In genomic region chr11:86581250-86581753, GRCm38 (mm10) we compare ENCODE assay signal across 8 mouse cellular contexts. TPM values are rescaled to one million over a fixed set of nuclear protein-coding genes. Genes with fewer than 3 reads are reported as not detected.
A peak's percentile ranks its signal among the peaks of the same experiment; 100 is the strongest.
DNase-seq lines count a peak whose midpoint lies in the region; ATAC-seq lines count a peak whose summit lies in the region.

No protein-coding gene starts in this region.

- ATAC-seq in embryonic facial prominence, embryonic 11.5 days (replicated peaks; ENCODE audit: insufficient number of reproducible peaks, low FRiP score, low TSS enrichment, low read depth), result peak; percentile 66; the same call in 1 of the 2 replicates
- peak; percentile 54 to 66 for ATAC-seq in hematopoietic stem cell, adult 5-6 weeks (replicated peaks in 1 of 2; ENCODE audit: insufficient read depth in 1 of 2, low FRiP score in 2 of 2, low TSS enrichment in 1 of 2, low read depth in 1 of 2, poor library complexity in 2 of 2, severe bottlenecking in 2 of 2)
- ATAC-seq in liver, embryonic 16.5 days (ENCODE audit: low read depth), result peak; percentile 70
- ATAC-seq in stomach, embryonic 14.5 days (ENCODE audit: insufficient number of reproducible peaks, insufficient read depth, low FRiP score, low read depth), result peak; percentile 15; the same call in 1 of the 2 replicates

- H3K36me3 ChIP-seq in embryonic facial prominence, embryonic 11.5 days (replicated peaks; ENCODE audit: control insufficient read depth, insufficient read depth, low read depth, low read length), result no peaks in the 10 kb centered on the region
- no peaks in the 10 kb centered on the region; the same call in 1 of the 2 replicates for H3K36me3 ChIP-seq in liver, embryonic 16.5 days (ENCODE audit: control insufficient read depth, insufficient read depth)
- H3K36me3 ChIP-seq in stomach, embryonic 14.5 days (ENCODE audit: control insufficient read depth, insufficient read depth, low read length), result no peaks in the 10 kb centered on the region

- peak; percentile 48 for DNase-seq in embryo, embryonic 10 days (ENCODE audit: low spot score)
- DNase-seq in embryo, embryonic 9.5 days (ENCODE audit: extremely low spot score), result no peak
- DNase-seq in embryonic facial prominence, embryonic 11.5 days (ENCODE audit: low spot score), result peak; percentile 65
- DNase-seq in right cerebral cortex, adult 2 months (ENCODE audit: low spot score in 2 of 2), result no peak
- no peak for DNase-seq in layer of hippocampus, adult 9-10 months (ENCODE audit: low spot score)

- no peaks in the 10 kb centered on the region for H3K27me3 ChIP-seq in embryonic facial prominence, embryonic 11.5 days (ENCODE audit: control insufficient read depth, insufficient read depth, low read length)
- no peaks in the 10 kb centered on the region for H3K27me3 ChIP-seq in liver, embryonic 16.5 days (ENCODE audit: control insufficient read depth, insufficient read depth, low read depth, low read length)
- no peaks in the 10 kb centered on the region for H3K27me3 ChIP-seq in stomach, embryonic 14.5 days (ENCODE audit: control insufficient read depth, insufficient read depth, low read length)

- 27% methylated on average over 11 of the region's 11 CpGs for WGBS in embryonic facial prominence, embryonic 11.5 days
- WGBS in liver, embryonic 16.5 days (ENCODE audit: insufficient replicate concordance), result 3% methylated on average over 11 of the region's 11 CpGs
- 43% methylated on average over 11 of the region's 11 CpGs for WGBS in stomach, embryonic 14.5 days

- no peak overlapping the region for H3K4me2 ChIP-seq in embryonic facial prominence, embryonic 11.5 days (ENCODE audit: low read depth, low read length)
- peak overlapping the region; percentile 73 for H3K4me2 ChIP-seq in liver, embryonic 16.5 days (ENCODE audit: low read depth, low read length)
- peak overlapping the region; percentile 18; the same call in 1 of the 2 replicates for H3K4me2 ChIP-seq in stomach, embryonic 14.5 days (replicated peaks; ENCODE audit: low read depth, low read length)

- no peak overlapping the region for H3K4me3 ChIP-seq in embryonic facial prominence, embryonic 11.5 days (ENCODE audit: low read depth, low read length)
- peak overlapping the region; percentile 60 for H3K4me3 ChIP-seq in liver, embryonic 16.5 days (ENCODE audit: low read depth, low read length)
- no peak overlapping the region for H3K4me3 ChIP-seq in stomach, embryonic 14.5 days (ENCODE audit: low read depth, low read length)

- no peaks in the 10 kb centered on the region for H3K9me3 ChIP-seq in embryonic facial prominence, embryonic 11.5 days (replicated peaks; ENCODE audit: control insufficient read depth, low read length)
- H3K9me3 ChIP-seq in liver, embryonic 16.5 days (replicated peaks; ENCODE audit: control insufficient read depth, low read length), result no peaks in the 10 kb centered on the region
- no peaks in the 10 kb centered on the region for H3K9me3 ChIP-seq in stomach, embryonic 14.5 days (ENCODE audit: control insufficient read depth, low read depth, low read length)

- peaks cover 3% of the 10 kb centered on the region; the same call in 1 of the 2 replicates for H3K4me1 ChIP-seq in embryonic facial prominence, embryonic 11.5 days (ENCODE audit: control insufficient read depth, insufficient read depth, low read length)
- peaks cover 46% of the 10 kb centered on the region for H3K4me1 ChIP-seq in liver, embryonic 16.5 days (ENCODE audit: control insufficient read depth, low read depth, low read length)
- peaks cover 28% of the 10 kb centered on the region for H3K4me1 ChIP-seq in stomach, embryonic 14.5 days (ENCODE audit: control insufficient read depth, insufficient read depth, low read length)

- no peak overlapping the region for H3K27ac ChIP-seq in embryonic facial prominence, embryonic 11.5 days (replicated peaks; ENCODE audit: low read depth, low read length)
- H3K27ac ChIP-seq in liver, embryonic 16.5 days (ENCODE audit: low read length), result peak overlapping the region; percentile 88
- peak overlapping the region; percentile 81 for H3K27ac ChIP-seq in stomach, embryonic 14.5 days (ENCODE audit: low read length)

- H3K9ac ChIP-seq in embryonic facial prominence, embryonic 11.5 days (replicated peaks; ENCODE audit: low read length), result no peak overlapping the region
- H3K9ac ChIP-seq in liver, embryonic 16.5 days (ENCODE audit: low read depth, low read length), result peak overlapping the region; percentile 68
- H3K9ac ChIP-seq in stomach, embryonic 14.5 days (replicated peaks; ENCODE audit: low read depth, low read length), result no peak overlapping the region

RNA-seq across cellular contexts. Expression of gene Tubd1, which starts 36.5 kb away (rescaled TPM):
- polyA plus RNA-seq in embryonic facial prominence, embryonic 11.5 days (2014; fragmentation: Nextera tagmentation; extraction: Ambion mirVana), result 12.6 and 13.1 TPM in 2 replicates
- total RNA-seq in hematopoietic stem cell, adult 5-6 weeks (2017), result 8.8 and 13.1 TPM in 2 replicates
- 8.8 TPM in 2 replicates for polyA plus RNA-seq in liver, embryonic 16.5 days (2015; fragmentation: Nextera tagmentation; extraction: Ambion mirVana)
- 9.9 and 10.0 TPM in 2 replicates for polyA plus RNA-seq in stomach, embryonic 14.5 days (2014; fragmentation: Nextera tagmentation; extraction: Ambion mirVana)

RNA-seq across cellular contexts. Expression of gene Rps6kb1, which starts 36.7 kb away (rescaled TPM):
- 63.7 and 69.7 TPM in 2 replicates for polyA plus RNA-seq in embryonic facial prominence, embryonic 11.5 days (2014; fragmentation: Nextera tagmentation; extraction: Ambion mirVana)
- total RNA-seq in hematopoietic stem cell, adult 5-6 weeks (2017), result 41.5 and 63.2 TPM in 2 replicates
- 21.1 and 22.0 TPM in 2 replicates for polyA plus RNA-seq in liver, embryonic 16.5 days (2015; fragmentation: Nextera tagmentation; extraction: Ambion mirVana)
- polyA plus RNA-seq in stomach, embryonic 14.5 days (2014; fragmentation: Nextera tagmentation; extraction: Ambion mirVana), result 60.3 and 60.8 TPM in 2 replicates

Comparison
In these comparisons a context has a peak if more than half of its experiments do, and no peak if none do; other contexts are left out.
1. DNase-seq: peak in embryo, embryonic 10 days (single experiment) and embryonic facial prominence, embryonic 11.5 days (single experiment); none in embryo, embryonic 9.5 days (single experiment), right cerebral cortex, adult 2 months (0 of 2) and layer of hippocampus, adult 9-10 months (single experiment).
2. ATAC-seq: peak in every context shown above with its lines; median percentile 70 in liver, embryonic 16.5 days; 66 in embryonic facial prominence, embryonic 11.5 days; 60 in hematopoietic stem cell, adult 5-6 weeks; 15 in stomach, embryonic 14.5 days.